Mouse (Mus musculus) liver, embryonic 11.5 days (tissue): ENCODE data around the gene Arpc5l. TPM values are rescaled to one million over a fixed set of nuclear protein-coding genes. Genes with fewer than 3 reads are reported as not detected.

ENCODE experiments used
- polyA plus RNA-seq: library from polyadenylated mRNA; unstranded; fragments of >200 nt; fragmentation: Nextera tagmentation; extraction: Ambion mirVana; gene quantifications from 2 replicates; pipeline ENCODE4 v1.2.1, GENCODE M21; 2014

Gene Arpc5l
- polyA plus RNA-seq, 1 experiment from 2014 or later: 113 TPM

Other genes starting within 250 kb of the Arpc5l start
- gene Nr6a1, start 77.7 kb upstream of the Arpc5l start, polyA plus RNA-seq: 3.3 and 5.1 TPM in 2 replicates
- gene Olfml2a, start 73.4 kb upstream of the Arpc5l start, polyA plus RNA-seq: 0.38 and 0.75 TPM in 2 replicates
- 1.4 TPM in 2 replicates for gene Wdr38, start 7.9 kb upstream of the Arpc5l start, polyA plus RNA-seq
- gene Rpl35, start 276 bp downstream of the Arpc5l start, polyA plus RNA-seq: 1,321 and 1,382 TPM in 2 replicates
- gene Golga1, start 60.2 kb downstream of the Arpc5l start, polyA plus RNA-seq: 18.2 and 20.8 TPM in 2 replicates
- gene Scai, start 185.4 kb downstream of the Arpc5l start, polyA plus RNA-seq: 4.7 and 5.1 TPM in 2 replicates
- 82.7 and 89.4 TPM in 2 replicates for gene Ppp6c, start 221.1 kb downstream of the Arpc5l start, polyA plus RNA-seq